Mouse (Mus musculus): Measurements from ENCODE around the gene Aldh3b2.

The Aldh3b2 gene

GRCm38 (mm10) chr19:4015635-4016034 is 43.5 kb downstream of the Aldh3b2 start:
- DNase-seq: no peak

GRCm38 (mm10) chr19:4017921-4018587 is 45.9 kb downstream of the Aldh3b2 start:
- no peak for DNase-seq

- peak; percentile 87 to 90 for DNase-seq
Measured at GRCm38 (mm10) chr19:4018743-4019583, 46.8 kb downstream of the Aldh3b2 start.

- DNase-seq: no peak
Measured at GRCm38 (mm10) chr19:4023185-4023584, 51.1 kb downstream of the Aldh3b2 start.

- DNase-seq: no peak
Measured at GRCm38 (mm10) chr19:4027576-4027975, 55.4 kb downstream of the Aldh3b2 start.

Data from kidney, adult 8-10 months (tissue).